In genomic region chr9:58769943-58770342, GRCm38 (mm10) we compare ENCODE assay signal across 20 mouse cellular contexts. TPM values are rescaled to one million over a fixed set of nuclear protein-coding genes. Genes with fewer than 3 reads are reported as not detected.
DNase-seq lines count a peak whose midpoint lies in the region; ATAC-seq and TF ChIP-seq lines count a peak whose summit lies in the region.
"Had no signal": no experiment of that assay in that cellular context is flagged by ENCODE, and none has a peak within 500 bp of the region (broad histone marks: within the 10 kb centered on the region; RNA-seq: fewer than 3 reads in every experiment).

No protein-coding gene starts in this region.

- H3K9ac ChIP-seq in heart, postnatal 0 days (replicated peaks; ENCODE audit: low read depth, low read length), result no peak overlapping the region
- H3K9ac ChIP-seq in intestine, embryonic 15.5 days, result no peak overlapping the region
- H3K9ac ChIP-seq: forebrain, embryonic 12.5 days had no signal

- TF ChIP-seq POLR2A in thymus, adult 2 months (IDR thresholded peaks at IDR 0.05; ENCODE audit: control insufficient read depth, extremely low read depth, insufficient read depth, low read length, poor library complexity), result no peak

- intact Hi-C loops in gastrocnemius, adult 2 months (cut with DNase I), result loop anchor here (10.0 kb wide), 1 partner anchor 105 kb away; no protein-coding TSS in a partner anchor

- H3K9me3 ChIP-seq in heart, postnatal 0 days (replicated peaks; ENCODE audit: control insufficient read depth, low read length), result no peaks in the 10 kb centered on the region
- H3K9me3 ChIP-seq in intestine, embryonic 15.5 days, result no peaks in the 10 kb centered on the region

- WGBS in heart, postnatal 0 days, result 47% methylated on average over 12 of the region's 12 CpGs
- 55% methylated on average over 12 of the region's 12 CpGs for WGBS in thymus, adult 2 months
- 65% methylated on average over 12 of the region's 12 CpGs for WGBS in intestine, embryonic 15.5 days

- no peak for TF ChIP-seq CTCF in heart, postnatal 0 days (IDR thresholded peaks at IDR 0.05; ENCODE audit: low read depth)
- no peak for TF ChIP-seq CTCF in thymus, adult 2 months (IDR thresholded peaks at IDR 0.05; ENCODE audit: borderline replicate concordance, control insufficient read depth, extremely low read depth, insufficient read depth, low read length, poor library complexity)
- no peak for TF ChIP-seq CTCF in gastrocnemius, adult 2 months (IDR thresholded peaks at IDR 0.05)

- no peak for TF ChIP-seq EP300 in heart, postnatal 0 days (IDR thresholded peaks at IDR 0.05; ENCODE audit: low read depth)

- no peaks in the 10 kb centered on the region for H3K27me3 ChIP-seq in heart, postnatal 0 days (ENCODE audit: control insufficient read depth, insufficient read depth, low read length)
- H3K27me3 ChIP-seq in thymus, adult 2 months (ENCODE audit: control insufficient read depth, insufficient read depth, low read length), result no peaks in the 10 kb centered on the region
- no peaks in the 10 kb centered on the region for H3K27me3 ChIP-seq in intestine, embryonic 15.5 days (replicated peaks)
- H3K27me3 ChIP-seq: forebrain, embryonic 12.5 days had no signal

- no peak overlapping the region for H3K27ac ChIP-seq in heart, postnatal 0 days (ENCODE audit: low read depth)
- H3K27ac ChIP-seq in thymus, adult 2 months (ENCODE audit: control insufficient read depth, insufficient read depth, low read length), result no peak overlapping the region
- H3K27ac ChIP-seq in gastrocnemius, adult 2 months, result no peak overlapping the region
- no peak overlapping the region for H3K27ac ChIP-seq in intestine, embryonic 15.5 days
- H3K27ac ChIP-seq: forebrain, embryonic 12.5 days; midbrain, embryonic 10.5 days; stomach, postnatal 0 days had no signal

- peak overlapping the region; percentile 27; the same call in 1 of the 2 replicates for H3K4me2 ChIP-seq in heart, postnatal 0 days (ENCODE audit: low read depth, low read length)
- no peak overlapping the region for H3K4me2 ChIP-seq in intestine, embryonic 15.5 days (replicated peaks)
- H3K4me2 ChIP-seq: forebrain, embryonic 12.5 days had no signal

- no peak overlapping the region for H3K4me3 ChIP-seq in heart, postnatal 0 days (ENCODE audit: low read depth, low read length)
- H3K4me3 ChIP-seq in thymus, adult 2 months (ENCODE audit: control insufficient read depth, insufficient read depth, low read length), result no peak overlapping the region
- no peak overlapping the region for H3K4me3 ChIP-seq in gastrocnemius, adult 2 months
- no peak overlapping the region for H3K4me3 ChIP-seq in intestine, embryonic 15.5 days (replicated peaks)
- H3K4me3 ChIP-seq: forebrain, embryonic 12.5 days; midbrain, embryonic 10.5 days had no signal

- no peak for ATAC-seq in heart, postnatal 0 days (ENCODE audit: insufficient read depth, low read depth)
- ATAC-seq in intestine, embryonic 15.5 days, result no peak
- ATAC-seq: CD4-positive, CD25-positive, alpha-beta regulatory T cell, adult 4 months had no signal

- H3K36me3 ChIP-seq in heart, postnatal 0 days (replicated peaks; ENCODE audit: control insufficient read depth, insufficient read depth, low read length), result no peaks in the 10 kb centered on the region
- H3K36me3 ChIP-seq in thymus, adult 2 months (ENCODE audit: control insufficient read depth, insufficient read depth, low read length), result no peaks in the 10 kb centered on the region
- no peaks in the 10 kb centered on the region for H3K36me3 ChIP-seq in intestine, embryonic 15.5 days
- H3K36me3 ChIP-seq: forebrain, embryonic 12.5 days; midbrain, embryonic 10.5 days had no signal

- H3K4me1 ChIP-seq in heart, postnatal 0 days (ENCODE audit: control insufficient read depth, insufficient read depth), result no peaks in the 10 kb centered on the region
- peaks cover 4% of the 10 kb centered on the region for H3K4me1 ChIP-seq in thymus, adult 2 months (replicated peaks; ENCODE audit: control insufficient read depth, insufficient read depth, low read length)
- no peaks in the 10 kb centered on the region for H3K4me1 ChIP-seq in intestine, embryonic 15.5 days (replicated peaks)

- no peak for DNase-seq in heart, postnatal 0 days (ENCODE audit: low spot score)
- DNase-seq in heart, adult 9 months (ENCODE audit: low spot score in 2 of 2), result no peak
- peak; percentile 34 for DNase-seq in MN1 (ENCODE audit: low spot score)
- DNase-seq in R1 (ENCODE audit: low read depth, low spot score), result peak; percentile 50
- peak; percentile 63 for DNase-seq in thymus, adult 2 months
- DNase-seq in gastrocnemius, adult 2 months, result no peak
- DNase-seq: adrenal gland, postnatal 25 days; cerebellum, adult 8-10 months; kidney, postnatal 14 days; lung, postnatal 36 days; right cerebral cortex, adult 18-20 months had no signal

RNA-seq across cellular contexts. Expression of gene Rec114, which starts 26.2 kb away (rescaled TPM):
- not detected in 2 replicates for total RNA-seq in heart, postnatal 0 days (2014; rRNA removed; ENCODE audit: low replicate concordance)
- 2.6 and 3.6 TPM in 2 replicates for polyA plus RNA-seq in heart, postnatal 0 days (2015; fragmentation: Nextera tagmentation; extraction: Ambion mirVana)
- polyA plus RNA-seq in thymus, adult 2 months (2012; rRNA removed), result 0.79 TPM in 1 of 2 replicates, not detected in the other
- not detected for total RNA-seq in gastrocnemius, adult 2 months (2021)
- 1.7 and 2.6 TPM in 2 replicates for polyA plus RNA-seq in intestine, embryonic 15.5 days (2015; fragmentation: Nextera tagmentation; extraction: Ambion mirVana)
- total RNA-seq: adrenal gland, postnatal 25 days; granulocyte monocyte progenitor cell, adult 5-6 weeks had no signal

RNA-seq across cellular contexts. Expression of gene Hcn4, which starts 53.3 kb away (rescaled TPM):
- 7.4 and 10.9 TPM in 2 replicates for total RNA-seq in heart, postnatal 0 days (2014; rRNA removed; ENCODE audit: low replicate concordance)
- 0.61 and 0.99 TPM in 2 replicates for polyA plus RNA-seq in heart, postnatal 0 days (2015; fragmentation: Nextera tagmentation; extraction: Ambion mirVana)
- 1.0 and 1.3 TPM in 2 replicates for polyA plus RNA-seq in thymus, adult 2 months (2012; rRNA removed)
- total RNA-seq in gastrocnemius, adult 2 months (2021), result 1 to 10 TPM; 1.5 to 2.3 TPM
- polyA plus RNA-seq in intestine, embryonic 15.5 days (2015; fragmentation: Nextera tagmentation; extraction: Ambion mirVana), result 0.24 and 0.25 TPM in 2 replicates
- total RNA-seq: granulocyte monocyte progenitor cell, adult 5-6 weeks; MEL; monocyte, adult 5-6 weeks had no signal
- polyA plus RNA-seq: CD4-positive, CD25-positive, alpha-beta regulatory T cell, adult 4 months; liver, embryonic 16.5 days had no signal

Comparison
In these comparisons a context has a peak if more than half of its experiments do, and no peak if none do; other contexts are left out.
1. DNase-seq: peak in MN1 (single experiment), R1 (single experiment) and thymus, adult 2 months (single experiment); none in heart, postnatal 0 days (single experiment), heart, adult 9 months (0 of 2) and gastrocnemius, adult 2 months (single experiment).